8 mouse cellular contexts compared by ENCODE assay signal in the genomic region with DNA sequence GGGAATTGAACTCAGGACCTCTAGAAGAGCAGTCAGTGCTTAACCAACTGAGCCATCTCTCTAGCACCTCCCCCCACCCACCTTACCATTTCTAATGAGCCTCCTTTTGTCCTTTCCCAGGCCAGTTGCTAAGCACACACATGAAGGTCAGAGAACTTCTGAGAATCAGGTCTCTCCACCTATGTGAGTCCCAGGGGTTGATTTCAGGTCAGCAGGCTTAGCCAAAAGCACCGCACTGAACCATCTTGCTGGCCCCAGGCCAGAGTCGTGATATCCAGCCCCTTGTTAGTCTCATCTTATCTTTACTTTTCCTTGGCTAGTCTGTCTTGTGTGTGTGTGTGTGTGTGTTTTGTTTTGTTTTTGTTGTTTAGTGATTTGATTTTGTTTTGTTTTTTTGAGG. TPM values are rescaled to one million over a fixed set of nuclear protein-coding genes. Genes with fewer than 3 reads are reported as not detected.
DNase-seq lines count a peak whose midpoint lies in the region; ATAC-seq and TF ChIP-seq lines count a peak whose summit lies in the region.

No protein-coding gene starts in this region.

- DNase-seq in lung, embryonic 14.5 days, result peak; percentile 25
- DNase-seq in lung, postnatal 25 days (ENCODE audit: low spot score), result no peak
- DNase-seq in left cerebral cortex, postnatal 14 days (ENCODE audit: low spot score in 2 of 2), result no peak
- no peak for DNase-seq in thymus, postnatal 36 days

- H3K4me3 ChIP-seq in lung, embryonic 14.5 days (ENCODE audit: low read depth, low read length), result no peak overlapping the region
- no peak overlapping the region for H3K4me3 ChIP-seq in embryonic facial prominence, embryonic 12.5 days
- no peak overlapping the region for H3K4me3 ChIP-seq in intestine, embryonic 16.5 days (ENCODE audit: low read length)
- H3K4me3 ChIP-seq in neural tube, embryonic 13.5 days, result no peak overlapping the region

- peak overlapping the region; percentile 92 for H3K27ac ChIP-seq in lung, embryonic 14.5 days (ENCODE audit: low read depth)
- H3K27ac ChIP-seq in embryonic facial prominence, embryonic 12.5 days, result peak overlapping the region; percentile 98
- H3K27ac ChIP-seq in intestine, embryonic 16.5 days (ENCODE audit: low read length), result peak overlapping the region; percentile 93
- peak overlapping the region; percentile 98 for H3K27ac ChIP-seq in neural tube, embryonic 13.5 days (replicated peaks)

- peaks cover 18% of the 10 kb centered on the region for H3K4me1 ChIP-seq in lung, embryonic 14.5 days (ENCODE audit: insufficient read depth)
- peaks cover 20% of the 10 kb centered on the region for H3K4me1 ChIP-seq in embryonic facial prominence, embryonic 12.5 days
- peaks cover 36% of the 10 kb centered on the region for H3K4me1 ChIP-seq in intestine, embryonic 16.5 days (ENCODE audit: control insufficient read depth, insufficient read depth, low read length)
- H3K4me1 ChIP-seq in neural tube, embryonic 13.5 days (replicated peaks), result peaks cover 46% of the 10 kb centered on the region

- intact Hi-C loops in left cerebral cortex, postnatal 14 days (cut with DNase I), result no loop called here

- no peak overlapping the region for H3K4me2 ChIP-seq in lung, embryonic 14.5 days
- no peak overlapping the region for H3K4me2 ChIP-seq in embryonic facial prominence, embryonic 12.5 days (replicated peaks)
- H3K4me2 ChIP-seq in intestine, embryonic 16.5 days (ENCODE audit: low read depth, low read length), result no peak overlapping the region
- H3K4me2 ChIP-seq in neural tube, embryonic 13.5 days, result no peak overlapping the region

- no peaks in the 10 kb centered on the region for H3K27me3 ChIP-seq in lung, embryonic 14.5 days (ENCODE audit: insufficient read depth, low read length)
- no peaks in the 10 kb centered on the region for H3K27me3 ChIP-seq in embryonic facial prominence, embryonic 12.5 days
- no peaks in the 10 kb centered on the region for H3K27me3 ChIP-seq in intestine, embryonic 16.5 days (replicated peaks; ENCODE audit: control insufficient read depth, insufficient read depth, low read length)
- H3K27me3 ChIP-seq in neural tube, embryonic 13.5 days, result no peaks in the 10 kb centered on the region

- peaks cover 10% of the 10 kb centered on the region; the same call in 1 of the 2 replicates for H3K36me3 ChIP-seq in lung, embryonic 14.5 days (ENCODE audit: insufficient read depth)
- peaks cover 13% of the 10 kb centered on the region for H3K36me3 ChIP-seq in embryonic facial prominence, embryonic 12.5 days
- no peaks in the 10 kb centered on the region for H3K36me3 ChIP-seq in intestine, embryonic 16.5 days (ENCODE audit: control insufficient read depth, insufficient read depth, low read length)
- H3K36me3 ChIP-seq in neural tube, embryonic 13.5 days, result peaks cover 8% of the 10 kb centered on the region

- no peak overlapping the region for H3K9ac ChIP-seq in lung, embryonic 14.5 days
- no peak overlapping the region for H3K9ac ChIP-seq in embryonic facial prominence, embryonic 12.5 days
- peak overlapping the region; percentile 56; the same call in 1 of the 2 replicates for H3K9ac ChIP-seq in intestine, embryonic 16.5 days (ENCODE audit: low read depth, low read length)
- peak overlapping the region; percentile 58; the same call in 1 of the 2 replicates for H3K9ac ChIP-seq in neural tube, embryonic 13.5 days

- 10% methylated on average over 2 of the region's 2 CpGs for WGBS in lung, embryonic 14.5 days
- 66% methylated on average over 2 of the region's 2 CpGs for WGBS in embryonic facial prominence, embryonic 12.5 days
- WGBS in intestine, embryonic 16.5 days, result 34% methylated on average over 2 of the region's 2 CpGs
- WGBS in neural tube, embryonic 13.5 days, result 30% methylated on average over 2 of the region's 2 CpGs

- H3K9me3 ChIP-seq in lung, embryonic 14.5 days (ENCODE audit: low read depth, low read length), result no peaks in the 10 kb centered on the region
- H3K9me3 ChIP-seq in embryonic facial prominence, embryonic 12.5 days, result no peaks in the 10 kb centered on the region
- no peaks in the 10 kb centered on the region for H3K9me3 ChIP-seq in intestine, embryonic 16.5 days (ENCODE audit: control insufficient read depth, low read length)
- H3K9me3 ChIP-seq in neural tube, embryonic 13.5 days, result no peaks in the 10 kb centered on the region

- ATAC-seq in lung, embryonic 14.5 days (ENCODE audit: insufficient read depth), result no peak
- ATAC-seq in embryonic facial prominence, embryonic 12.5 days (ENCODE audit: insufficient number of reproducible peaks, insufficient read depth, low FRiP score, low TSS enrichment), result no peak
- no peak for ATAC-seq in intestine, embryonic 16.5 days
- ATAC-seq in neural tube, embryonic 13.5 days (ENCODE audit: low read depth), result no peak
- no peak for ATAC-seq in megakaryocyte-erythroid progenitor cell, adult 5-6 weeks (replicated peaks; ENCODE audit: low FRiP score, low TSS enrichment, poor library complexity, severe bottlenecking)

- no peak for TF ChIP-seq CTCF in lung, embryonic 14.5 days (IDR thresholded peaks at IDR 0.05; ENCODE audit: low read depth)

RNA-seq across cellular contexts. Expression of a gene that starts 1.6 kb away (rescaled TPM):
- polyA plus RNA-seq in lung, embryonic 14.5 days (2014; fragmentation: Nextera tagmentation; extraction: Ambion mirVana), result 107 and 114 TPM in 2 replicates
- 200 and 202 TPM in 2 replicates for polyA plus RNA-seq in embryonic facial prominence, embryonic 12.5 days (2016; fragmentation: Nextera tagmentation; extraction: Ambion mirVana)
- 138 and 141 TPM in 2 replicates for polyA plus RNA-seq in intestine, embryonic 16.5 days (2015; fragmentation: Nextera tagmentation; extraction: Ambion mirVana)
- polyA plus RNA-seq in neural tube, embryonic 13.5 days (2015; fragmentation: Nextera tagmentation; extraction: Ambion mirVana), result 184 and 189 TPM in 2 replicates
- total RNA-seq in left cerebral cortex, postnatal 14 days (2021), result 100 to 1,000 TPM; 173 to 195 TPM
- total RNA-seq in megakaryocyte-erythroid progenitor cell, adult 5-6 weeks (2014; fragmentation: Nextera tagmentation), result 41.0 and 43.3 TPM in 2 replicates
- 24.7 and 26.0 TPM in 2 replicates for total RNA-seq in megakaryocyte-erythroid progenitor cell, adult 5-6 weeks (2017)

RNA-seq across cellular contexts. Expression of a gene that starts 17.7 kb away (rescaled TPM):
- 20.5 and 22.1 TPM in 2 replicates for polyA plus RNA-seq in lung, embryonic 14.5 days (2014; fragmentation: Nextera tagmentation; extraction: Ambion mirVana)
- 26.2 and 27.0 TPM in 2 replicates for polyA plus RNA-seq in embryonic facial prominence, embryonic 12.5 days (2016; fragmentation: Nextera tagmentation; extraction: Ambion mirVana)
- polyA plus RNA-seq in intestine, embryonic 16.5 days (2015; fragmentation: Nextera tagmentation; extraction: Ambion mirVana), result 9.8 and 11.6 TPM in 2 replicates
- polyA plus RNA-seq in neural tube, embryonic 13.5 days (2015; fragmentation: Nextera tagmentation; extraction: Ambion mirVana), result 13.0 and 14.7 TPM in 2 replicates
- total RNA-seq in left cerebral cortex, postnatal 14 days (2021), result 10 to 100 TPM; 10.1 to 12.9 TPM
- 14.3 and 17.4 TPM in 2 replicates for total RNA-seq in megakaryocyte-erythroid progenitor cell, adult 5-6 weeks (2014; fragmentation: Nextera tagmentation)
- 11.8 and 17.4 TPM in 2 replicates for total RNA-seq in megakaryocyte-erythroid progenitor cell, adult 5-6 weeks (2017)

Comparison
In these comparisons a context has a peak if more than half of its experiments do, and no peak if none do; other contexts are left out.
1. H3K9ac ChIP-seq: peak in intestine, embryonic 16.5 days (single experiment) and neural tube, embryonic 13.5 days (single experiment); none in lung, embryonic 14.5 days (single experiment) and embryonic facial prominence, embryonic 12.5 days (single experiment).
2. Peak in every context shown above with its lines, with median percentiles within 50 percentile points of each other: H3K27ac ChIP-seq.